Mouse (Mus musculus): ENCODE data around the gene Prcd. TPM values are rescaled to one million over a fixed set of nuclear protein-coding genes. Genes with fewer than 3 reads are reported as not detected.
"Not testable (repeated sequence)": the region's sequence is repeated elsewhere in the genome, so short reads cannot be mapped to it uniquely, and the experiment has no call there.

Gene Prcd
- total RNA-seq, 2 experiments from 2014 or later = 4.6 to 5.0 TPM

DNA sequence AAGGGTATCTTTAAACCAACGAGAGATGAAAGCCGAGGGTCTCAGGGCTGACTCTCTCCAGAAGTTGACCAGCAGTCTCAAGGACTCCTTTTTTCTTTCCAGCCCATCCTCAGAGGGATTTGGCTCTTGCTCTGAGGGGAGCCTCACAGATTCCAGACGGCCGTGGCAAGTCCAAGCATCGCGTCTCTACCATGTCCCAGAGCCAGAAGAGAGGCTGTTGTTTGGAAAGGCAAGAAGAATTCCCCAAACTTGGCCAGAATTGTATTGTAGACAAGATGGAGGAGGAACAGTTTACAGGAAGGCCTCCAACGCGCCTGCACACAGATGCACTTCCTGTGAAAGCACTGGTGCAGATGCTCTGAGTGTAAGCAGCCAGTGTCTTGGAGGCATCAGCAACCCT is 14.6 kb downstream of the Prcd start:
- no peak for DNase-seq (ENCODE audit: low spot score in 2 of 2)

DNA sequence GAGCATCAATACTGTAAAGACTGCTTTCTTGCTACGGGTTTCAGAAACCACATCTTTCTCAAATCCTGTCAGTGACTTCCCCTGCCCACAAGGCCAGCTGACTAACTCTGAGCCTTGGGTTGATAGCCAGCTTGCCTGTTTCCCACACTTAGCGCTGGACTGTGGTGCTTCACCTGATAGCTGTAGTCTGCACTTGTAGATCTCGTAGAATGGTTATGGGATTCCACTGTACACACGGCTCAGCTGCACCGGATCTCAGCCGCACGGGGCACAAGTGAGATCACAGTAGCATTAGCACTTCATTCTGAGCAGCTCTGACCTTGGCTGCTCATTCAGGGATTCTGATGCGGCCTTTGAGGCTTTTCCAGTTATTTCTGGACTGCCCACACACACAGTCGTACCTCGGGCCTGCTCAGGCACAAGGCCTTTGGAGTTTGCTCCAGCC is 15.1 kb downstream of the Prcd start:
- DNase-seq (ENCODE audit: low spot score in 2 of 2) = no peak

DNA sequence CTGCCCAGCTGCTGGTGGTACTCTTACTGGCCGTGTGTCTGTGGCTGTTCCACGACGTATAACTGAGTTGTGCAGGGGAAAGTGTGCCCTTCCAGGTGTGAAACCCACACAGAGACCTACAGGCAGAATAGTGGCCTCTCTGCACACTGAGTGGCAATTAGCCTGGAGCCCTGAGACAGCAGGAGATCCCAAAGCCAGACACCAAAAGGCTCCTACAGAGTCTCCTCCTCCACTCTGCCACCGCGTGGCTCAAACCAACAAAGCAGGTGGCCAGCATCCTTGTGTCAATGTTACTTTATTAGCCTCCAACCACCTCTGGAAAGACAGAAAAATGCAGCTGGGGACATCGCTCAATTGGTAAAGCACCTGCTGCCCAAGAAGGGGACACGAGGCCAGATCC is 15.5 kb downstream of the Prcd start:
- DNase-seq (ENCODE audit: low spot score in 2 of 2) = no peak

DNA sequence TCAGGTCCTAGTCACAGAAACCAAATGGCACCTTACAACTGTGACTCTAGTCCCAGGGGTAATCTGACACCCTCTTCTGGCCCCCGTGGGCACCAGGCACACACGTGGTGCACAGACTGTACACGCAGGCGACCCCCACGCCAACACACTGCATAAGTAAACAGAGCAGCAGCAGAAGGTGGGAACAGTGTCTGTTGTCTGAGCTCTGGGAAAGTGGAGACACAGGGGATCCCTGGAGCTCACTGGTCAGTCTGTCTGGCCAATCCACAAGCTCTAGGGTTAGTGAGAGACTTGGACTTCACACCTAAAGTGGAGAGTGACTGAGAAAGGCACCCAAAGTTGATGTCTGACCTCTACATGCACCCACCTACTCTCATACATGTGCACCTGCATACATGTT is 16.0 kb downstream of the Prcd start:
- DNase-seq (ENCODE audit: low spot score in 2 of 2) = no peak

DNA sequence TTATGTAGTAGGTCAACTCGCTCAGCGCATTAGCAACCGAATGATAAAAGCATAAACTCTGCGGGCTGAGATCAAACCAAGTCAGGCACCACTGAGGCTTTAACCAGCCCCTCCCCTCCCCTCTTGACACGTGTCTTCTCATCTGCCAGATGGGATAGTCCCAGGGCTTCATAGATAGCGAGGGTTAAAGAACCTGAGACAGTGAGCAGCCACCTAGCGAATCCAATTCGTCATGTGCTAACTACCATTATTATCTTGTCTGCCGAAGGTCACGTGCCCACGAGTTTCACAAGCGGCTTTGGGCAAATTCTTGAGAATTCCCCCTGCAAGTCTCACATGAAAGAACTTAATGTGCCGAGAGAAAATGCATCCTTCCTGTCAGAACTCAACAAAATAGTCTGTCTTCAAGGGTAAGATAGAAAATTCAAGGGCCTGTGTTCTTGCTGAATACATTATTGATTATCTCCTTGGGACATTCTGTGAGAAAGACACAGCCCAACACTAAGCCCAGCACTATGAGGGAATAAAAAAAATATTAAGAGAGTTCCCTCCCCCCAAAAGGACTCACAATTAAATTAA is 16.5 kb downstream of the Prcd start:
- no peak for DNase-seq (ENCODE audit: low spot score in 2 of 2)

DNA sequence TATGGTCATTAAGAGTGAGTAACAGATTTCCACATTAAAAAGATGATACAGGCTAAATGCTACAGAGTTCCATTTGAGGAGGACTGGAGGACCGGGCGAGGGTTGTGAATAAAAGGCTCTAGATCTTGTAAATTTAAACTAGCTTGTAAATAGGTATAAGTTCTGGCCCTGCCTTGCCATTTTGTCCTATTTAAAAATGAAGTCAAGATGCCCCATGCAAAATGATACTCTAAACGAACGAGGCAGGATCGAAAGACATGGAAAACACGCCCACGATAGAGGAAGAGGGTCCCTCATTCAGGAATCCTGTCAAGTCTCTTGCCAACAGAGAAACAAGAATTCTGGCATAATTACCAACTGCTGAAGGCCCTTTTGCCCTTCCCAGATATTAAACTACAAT is 17.1 kb downstream of the Prcd start:
- DNase-seq (ENCODE audit: low spot score in 2 of 2) = no peak

DNA sequence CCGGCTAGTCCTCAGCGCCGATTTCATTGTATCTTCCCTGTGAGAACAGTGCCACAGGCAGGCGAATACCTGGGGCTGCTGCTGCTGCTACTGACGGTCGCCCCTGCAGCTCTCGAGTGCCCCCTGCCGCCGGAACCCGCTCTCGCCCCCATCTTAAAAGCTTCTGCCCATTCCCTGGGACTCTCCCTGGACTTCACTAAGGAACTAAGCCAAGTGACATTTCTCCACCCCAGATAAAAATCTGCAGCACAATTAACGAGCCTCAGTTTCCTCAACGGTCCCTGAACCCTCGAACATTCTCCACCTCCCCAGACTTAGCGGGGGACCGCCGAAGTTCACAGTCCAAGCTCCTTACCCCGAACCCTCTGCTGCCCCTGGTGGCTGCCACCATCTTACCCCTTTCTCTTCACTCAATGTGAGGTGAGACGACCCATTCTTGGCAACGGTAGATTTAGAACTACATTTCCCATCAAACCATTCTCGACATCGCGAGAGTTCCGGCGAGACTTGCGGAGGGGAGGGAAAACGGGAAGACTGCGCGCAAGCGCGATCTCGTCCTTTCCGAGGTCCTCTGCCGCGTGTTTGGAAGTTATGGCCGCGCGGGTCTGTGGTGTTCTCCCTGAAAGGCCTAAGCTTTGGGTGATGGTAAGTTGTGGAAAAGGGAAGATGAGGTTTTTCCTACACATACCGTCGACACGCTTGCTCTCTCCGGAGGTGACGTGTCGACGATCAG is 17.9 kb downstream of the Prcd start:
- DNase-seq (ENCODE audit: low spot score in 2 of 2) = peak; percentile 98

DNA sequence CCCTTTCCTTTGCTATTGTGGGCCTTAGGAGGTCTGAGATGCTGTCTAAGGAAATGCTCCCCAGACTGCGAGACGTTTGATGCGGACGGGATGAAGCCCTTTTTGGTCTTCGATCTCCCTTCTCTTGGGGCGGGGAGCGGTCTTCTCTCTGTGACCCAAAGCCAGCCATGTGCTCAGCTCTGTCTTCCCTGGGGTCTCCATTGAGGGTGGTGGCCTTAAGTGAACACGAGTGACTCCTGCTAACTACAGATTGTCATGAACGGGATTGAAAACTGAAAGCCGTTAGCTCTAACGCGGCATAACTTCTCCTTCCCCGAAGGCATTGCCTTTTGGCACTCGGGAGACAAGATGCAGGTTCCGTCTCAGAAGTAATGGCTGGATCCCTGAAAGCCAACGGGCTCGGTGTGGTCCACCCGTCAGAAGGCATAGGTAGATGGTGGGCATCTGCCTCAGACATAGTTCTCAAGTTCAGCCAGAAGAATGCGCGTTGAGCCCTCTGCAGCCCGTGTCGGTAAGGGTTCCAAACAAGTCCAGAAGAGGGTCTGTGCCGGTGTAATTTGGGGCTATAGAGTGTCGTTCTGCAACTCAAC is 18.6 kb downstream of the Prcd start:
- no peak for DNase-seq (ENCODE audit: low spot score in 2 of 2)

DNA sequence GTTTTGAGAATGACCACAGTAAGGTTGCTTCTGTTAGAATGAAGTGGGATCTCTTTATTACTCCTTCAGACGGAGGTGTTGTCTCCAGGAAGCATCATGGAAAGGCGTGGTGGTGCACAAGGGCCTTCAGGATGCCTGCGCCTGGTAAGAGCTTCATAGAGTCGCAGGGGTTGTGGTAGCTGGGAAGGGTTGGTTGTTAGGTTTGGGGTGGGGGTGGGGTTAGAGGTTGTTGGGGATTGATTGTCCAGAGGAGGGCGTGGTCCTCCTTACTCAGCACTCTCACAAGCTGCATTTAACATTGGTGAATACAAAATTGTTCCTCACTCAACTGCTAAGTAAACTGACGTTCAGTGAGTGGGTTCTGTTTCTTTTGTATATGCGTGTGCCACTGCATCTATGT is 19.3 kb downstream of the Prcd start:
- DNase-seq (ENCODE audit: low spot score in 2 of 2) = no peak

DNA sequence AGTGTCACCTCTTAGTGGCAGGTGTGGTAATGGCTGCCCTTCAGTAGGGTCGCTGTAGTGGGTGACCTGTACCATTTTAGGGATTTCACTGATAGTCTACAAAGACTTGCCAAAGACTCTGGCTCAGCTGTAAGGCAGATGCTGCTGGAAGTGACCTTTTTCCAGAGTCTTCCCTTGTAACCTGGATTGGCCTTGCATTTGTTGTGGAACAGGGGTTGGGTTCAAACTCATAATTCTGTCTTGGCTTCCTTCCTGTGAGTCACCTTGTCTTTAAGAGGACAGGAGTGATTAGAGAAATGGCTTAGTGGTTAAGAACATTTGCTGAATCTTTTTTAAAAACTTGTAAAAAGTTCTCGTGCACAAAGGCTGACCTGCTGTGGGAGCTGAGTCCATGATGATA is 20.1 kb downstream of the Prcd start:
- no peak for DNase-seq (ENCODE audit: low spot score in 2 of 2)

DNA sequence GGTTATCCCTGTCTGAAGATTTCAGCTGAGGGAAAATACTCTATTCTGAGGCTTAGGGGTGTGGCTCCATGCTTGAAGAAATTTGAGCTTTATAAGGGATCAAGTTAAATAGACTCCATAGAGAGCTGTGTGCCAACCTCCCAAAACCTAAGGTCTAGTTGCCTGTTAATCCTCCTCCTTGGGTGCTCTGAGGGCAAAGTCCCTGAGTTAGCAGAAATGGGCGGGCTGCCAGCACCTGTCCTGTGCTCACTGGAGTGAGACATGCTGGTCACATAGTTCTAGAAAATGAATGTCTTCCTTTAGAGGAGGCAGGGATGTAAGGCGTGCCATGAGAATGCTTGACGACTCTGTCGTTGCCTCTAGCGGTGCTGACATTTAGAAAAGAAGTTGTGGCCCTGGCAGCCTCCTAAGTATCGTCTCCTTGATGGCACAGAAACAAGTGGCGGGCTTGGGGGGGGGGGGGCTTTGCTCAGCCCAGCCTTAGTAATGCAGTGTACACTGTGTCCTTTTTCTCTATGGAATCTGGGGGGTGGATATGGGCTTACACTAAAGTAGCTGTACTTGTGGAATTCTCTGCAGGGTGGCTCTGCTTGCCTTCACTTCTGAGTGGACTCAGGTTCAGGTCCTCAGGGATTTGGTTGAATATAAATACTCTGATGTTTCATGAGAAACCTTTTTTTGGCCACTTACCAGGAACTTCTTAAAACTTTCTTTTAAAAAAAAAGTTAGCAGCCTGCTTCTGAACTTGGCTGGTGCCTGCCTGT is 21.5 kb downstream of the Prcd start:
- no peak for DNase-seq (ENCODE audit: low spot score in 2 of 2)

DNA sequence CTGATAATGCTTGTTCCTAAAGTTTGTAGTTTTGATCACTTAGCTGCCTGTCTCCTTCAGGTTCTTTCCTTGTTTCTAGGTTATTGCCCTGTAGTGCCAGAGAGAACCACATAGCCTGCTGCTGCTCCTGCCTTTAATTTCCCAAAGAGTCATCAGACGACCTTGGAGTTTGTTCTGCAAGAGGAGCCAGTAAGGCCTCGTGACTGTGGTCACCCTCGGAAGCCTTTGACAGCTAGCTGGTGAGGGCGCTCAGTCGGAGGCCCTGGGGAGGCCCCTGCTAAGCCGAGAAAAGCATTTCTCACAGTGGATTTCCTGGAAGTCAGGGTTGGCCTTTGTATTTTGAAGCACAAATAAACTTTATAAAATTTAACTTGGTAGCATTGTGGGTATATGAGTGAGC is 22.1 kb downstream of the Prcd start:
- DNase-seq (ENCODE audit: low spot score in 2 of 2) = not testable (repeated sequence)

DNA sequence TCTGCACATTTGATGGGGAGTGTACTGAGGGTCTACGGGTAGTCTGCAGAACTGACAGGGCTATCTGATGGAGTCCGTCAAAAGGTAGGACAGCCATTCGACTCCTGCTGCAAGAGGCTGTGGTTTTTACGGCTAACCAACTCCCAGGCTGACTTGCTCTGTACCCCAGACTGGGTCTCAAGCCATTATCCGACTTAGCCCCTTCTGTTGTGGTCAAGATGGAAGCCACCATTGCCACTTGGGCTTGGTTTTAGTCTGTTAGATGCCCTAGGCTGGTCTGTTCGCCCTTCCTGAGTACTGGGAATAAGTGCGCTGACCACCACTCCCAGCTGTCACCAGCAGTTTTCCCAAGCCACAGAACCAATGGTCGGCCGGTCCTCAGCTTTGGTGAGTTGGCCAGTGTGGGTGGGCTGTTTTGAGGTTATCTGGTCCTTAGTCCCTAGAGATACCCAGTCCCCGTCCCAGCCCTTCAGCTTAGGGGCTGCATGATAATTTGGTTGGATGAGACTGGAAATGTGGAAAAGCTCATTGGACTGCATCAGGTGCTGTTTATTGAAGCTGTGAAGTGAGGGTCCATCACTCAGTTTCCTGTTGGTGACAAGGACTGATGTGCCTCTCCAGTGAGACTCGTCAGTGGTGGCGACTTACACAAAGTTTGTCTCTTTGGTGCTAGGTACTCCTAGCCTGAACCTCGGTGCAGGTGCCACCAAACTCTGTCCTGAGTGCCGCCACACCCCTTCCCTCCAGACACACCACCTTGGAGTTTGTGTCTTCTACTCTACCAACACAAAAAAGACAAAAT is 23.0 kb downstream of the Prcd start:
- no peak for DNase-seq (ENCODE audit: low spot score in 2 of 2)

DNA sequence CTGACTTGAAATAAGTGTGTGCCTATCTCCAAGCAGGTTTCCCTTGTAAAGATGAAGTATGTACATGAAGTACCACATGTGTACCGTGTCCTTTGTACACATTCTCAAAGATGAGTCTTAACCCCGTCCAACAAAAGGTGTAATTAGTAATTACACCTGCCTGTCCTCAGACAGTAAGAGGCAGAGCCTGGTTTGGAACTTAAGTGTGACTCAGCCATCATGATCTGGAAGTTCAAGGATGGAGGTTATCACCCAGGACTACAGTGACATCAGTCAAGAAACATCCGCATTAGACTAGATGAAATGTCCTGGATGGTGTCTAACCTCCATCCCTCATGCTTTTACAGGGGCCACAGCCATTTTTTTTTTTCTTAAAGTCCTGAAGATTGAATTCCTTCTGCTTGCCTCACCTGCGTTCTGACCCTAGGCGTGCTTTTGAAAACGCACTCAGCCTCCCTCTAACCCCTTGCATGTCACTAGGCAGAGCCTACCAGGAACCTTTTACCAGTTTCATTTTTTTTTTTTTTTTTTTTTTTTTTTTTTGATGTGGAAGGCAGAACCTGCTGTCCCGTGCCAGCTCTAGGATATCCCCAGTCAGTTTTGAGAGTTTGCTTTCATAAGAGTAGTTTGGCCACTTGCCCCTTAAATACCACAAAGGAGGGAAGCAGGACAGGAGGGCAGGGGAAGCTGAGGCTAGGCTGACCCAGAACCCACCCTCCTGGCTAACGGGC is 24.5 kb downstream of the Prcd start:
- DNase-seq (ENCODE audit: low spot score in 2 of 2) = no peak

DNA sequence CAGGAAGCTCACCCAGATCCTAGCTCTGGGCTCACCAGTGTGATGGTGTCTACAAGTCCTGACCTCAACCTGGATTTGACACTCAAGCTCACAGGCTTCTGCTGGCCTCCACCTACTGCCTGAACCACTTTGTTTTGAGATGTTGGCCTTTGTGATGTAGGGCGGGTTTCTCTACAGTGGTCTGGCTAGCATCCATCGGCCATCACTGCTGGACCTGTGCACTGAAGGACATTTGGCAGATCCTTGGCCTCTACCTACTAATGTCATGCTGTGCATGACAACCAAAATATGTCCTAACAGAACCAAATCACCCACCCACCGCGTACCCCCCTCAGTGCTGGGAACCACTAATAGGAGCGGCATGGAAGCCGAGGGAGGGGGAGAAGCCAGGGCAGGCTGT is 25.8 kb downstream of the Prcd start:
- no peak for DNase-seq (ENCODE audit: low spot score in 2 of 2)

DNA sequence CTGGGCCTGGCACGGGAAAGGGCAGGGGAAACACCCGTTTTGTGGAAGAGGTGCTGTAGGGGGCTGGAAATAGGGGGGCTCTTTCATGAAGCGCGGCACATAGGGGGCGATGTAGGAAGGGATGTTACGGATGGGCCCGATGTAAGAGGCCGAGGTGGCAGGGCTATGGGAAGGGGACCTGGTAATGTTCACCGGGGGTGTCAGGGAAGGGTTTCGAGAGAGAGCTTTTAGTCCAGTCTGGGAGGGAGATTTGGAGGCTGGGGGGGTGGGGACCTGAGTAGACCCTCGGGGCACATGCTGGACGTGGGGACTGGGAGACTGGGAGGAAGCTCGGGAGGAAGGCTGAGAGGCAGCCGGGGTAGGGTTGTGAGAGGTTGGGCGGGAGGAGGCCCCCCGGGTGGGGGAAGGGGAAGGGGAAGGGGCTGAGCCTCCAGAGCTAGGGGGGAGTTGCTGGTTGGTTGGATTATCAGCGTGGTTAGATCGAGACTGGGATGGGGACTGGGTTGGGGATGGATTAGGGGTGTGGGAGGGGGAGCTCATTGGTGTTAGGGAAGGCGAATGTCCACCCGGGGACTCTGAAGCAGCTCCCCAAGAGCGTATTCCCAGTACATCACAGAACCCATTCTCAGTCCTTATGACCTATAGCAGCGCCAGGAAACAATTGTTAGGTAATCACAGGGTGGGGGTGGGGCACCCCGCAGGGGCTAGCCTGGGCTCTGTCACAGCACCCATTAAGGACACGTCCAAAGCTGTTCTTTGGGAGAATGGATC is 27.2 kb downstream of the Prcd start:
- no peak for DNase-seq (ENCODE audit: low spot score in 2 of 2)

DNA sequence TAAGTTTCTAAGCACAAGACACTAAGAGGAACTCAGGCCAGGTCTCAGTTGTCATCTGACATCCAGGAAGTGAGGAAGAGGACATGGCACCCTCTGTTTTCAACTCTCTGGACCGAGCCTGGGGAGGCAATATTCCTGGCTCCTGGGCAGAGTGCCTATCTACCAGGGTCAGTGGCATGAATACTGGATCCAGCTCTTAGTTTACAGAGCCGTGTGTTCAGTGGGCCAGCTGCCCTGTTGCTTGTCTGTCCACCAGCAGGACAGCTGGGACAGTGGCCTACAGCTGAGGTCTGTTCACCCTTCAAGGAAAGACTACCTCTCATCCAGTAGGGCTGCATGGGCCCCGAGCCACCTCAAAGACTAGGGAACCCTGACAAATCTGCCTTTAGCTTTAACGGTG is 27.8 kb downstream of the Prcd start:
- DNase-seq (ENCODE audit: low spot score in 2 of 2) = peak in 1 of 2 experiments; percentile 1

DNA sequence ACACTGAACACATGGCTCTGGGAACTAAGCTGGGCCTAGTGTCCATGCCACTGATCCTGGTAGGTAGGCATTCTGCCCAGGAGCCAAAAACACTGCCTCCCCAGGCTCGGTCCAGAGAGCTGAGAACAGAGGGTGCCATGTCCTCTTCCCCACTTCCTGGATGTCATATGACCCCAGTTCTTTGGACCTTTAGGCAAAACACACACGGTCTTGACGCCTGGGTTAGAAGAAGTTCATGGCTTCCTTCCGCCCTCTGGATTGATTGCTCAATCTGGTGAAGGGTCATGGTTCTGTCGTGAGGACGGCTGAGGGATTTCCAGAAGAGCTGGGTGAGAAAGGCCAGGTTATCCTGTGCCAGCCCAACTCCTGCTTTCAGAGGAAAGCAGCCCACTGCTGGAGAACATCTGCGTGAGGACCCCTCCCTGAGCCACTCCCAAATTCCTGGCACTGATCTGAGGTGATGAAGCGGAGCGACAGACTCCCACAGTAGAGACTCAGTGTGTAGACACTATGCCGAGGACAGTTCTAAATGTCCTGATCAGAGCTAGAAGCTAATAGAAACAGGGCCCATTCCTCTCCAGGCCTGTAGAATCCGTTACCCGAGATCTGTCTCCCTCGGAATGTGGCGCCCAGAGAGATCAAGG is 29.3 kb downstream of the Prcd start:
- DNase-seq (ENCODE audit: low spot score in 2 of 2) = no peak

DNA sequence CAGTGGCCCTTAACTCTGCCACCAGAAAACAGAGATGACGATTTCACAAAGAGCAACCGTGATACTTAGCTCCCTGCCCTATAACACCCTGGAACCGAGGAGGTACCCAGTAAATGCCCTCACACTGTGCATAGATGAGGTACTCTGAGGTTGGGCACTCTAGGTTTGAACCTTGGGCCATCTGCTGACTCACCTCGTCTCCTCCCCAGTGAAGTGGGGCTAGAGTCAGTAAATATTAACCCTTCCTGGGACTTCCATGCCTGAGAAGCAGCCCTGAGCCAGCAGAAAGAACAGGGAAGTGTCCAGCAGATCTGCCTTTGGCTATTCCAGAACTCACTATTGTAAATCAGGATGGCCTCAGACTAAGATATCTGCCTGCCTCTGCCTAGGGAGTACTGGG is 30.4 kb downstream of the Prcd start:
- DNase-seq (ENCODE audit: low spot score in 2 of 2) = no peak
